Mouse (Mus musculus): ENCODE measurements at regions not wholly inside any gene's neighbourhood (a gene's known extent, or its start where the extent isn't known, plus 50 kb on each side); places are given as distances from the start of the nearest gene placed in this dataset.
"Not testable (repeated sequence)": the region's sequence is repeated elsewhere in the genome, so short reads cannot be mapped to it uniquely, and the experiment has no call there.

- DNase-seq, result no peak
These were observed 302.1 kb upstream of the 3110018I06Rik start for GRCm38 (mm10) chr12:107186361-107186760.

- no peak for DNase-seq
These were observed 300.4 kb upstream of the 3110018I06Rik start for GRCm38 (mm10) chr12:107188055-107188454.

GRCm38 (mm10) chr12:107198389-107199018 lies 289.9 kb upstream of the 3110018I06Rik start:
- no peak for DNase-seq

GRCm38 (mm10) chr12:107200903-107201302 lies 287.5 kb upstream of the 3110018I06Rik start:
- no peak for DNase-seq

- DNase-seq, result not testable (repeated sequence)
These were observed 279.6 kb upstream of the 3110018I06Rik start for GRCm38 (mm10) chr12:107208826-107209225.

GRCm38 (mm10) chr12:107212826-107213225 lies 275.6 kb upstream of the 3110018I06Rik start:
- DNase-seq, result no peak

GRCm38 (mm10) chr12:107216119-107216518 lies 272.3 kb upstream of the 3110018I06Rik start:
- DNase-seq, result no peak

GRCm38 (mm10) chr12:107221276-107221970 lies 267.0 kb upstream of the 3110018I06Rik start:
- no peak for DNase-seq

GRCm38 (mm10) chr12:107222106-107222505 lies 266.3 kb upstream of the 3110018I06Rik start:
- no peak for DNase-seq

GRCm38 (mm10) chr12:107230097-107230496 lies 258.3 kb upstream of the 3110018I06Rik start:
- DNase-seq, result no peak

- no peak for DNase-seq
These were observed 256.8 kb upstream of the 3110018I06Rik start for GRCm38 (mm10) chr12:107231629-107232028.

- no peak for DNase-seq
These were observed 237.5 kb upstream of the 3110018I06Rik start for GRCm38 (mm10) chr12:107250747-107251470.

- DNase-seq, result no peak
These were observed 236.5 kb upstream of the 3110018I06Rik start for GRCm38 (mm10) chr12:107251981-107252380.

GRCm38 (mm10) chr12:107262076-107262475 lies 226.4 kb upstream of the 3110018I06Rik start:
- no peak for DNase-seq

- no peak for DNase-seq
These were observed 225.9 kb upstream of the 3110018I06Rik start for GRCm38 (mm10) chr12:107262516-107262915.

- no peak for DNase-seq
These were observed 221.7 kb upstream of the 3110018I06Rik start for GRCm38 (mm10) chr12:107266696-107267095.

GRCm38 (mm10) chr12:107285622-107286021 lies 202.8 kb upstream of the 3110018I06Rik start:
- peak; percentile 5 for DNase-seq

GRCm38 (mm10) chr12:107291377-107291776 lies 197.1 kb upstream of the 3110018I06Rik start:
- no peak for DNase-seq

- no peak for DNase-seq
These were observed 181.2 kb upstream of the 3110018I06Rik start for GRCm38 (mm10) chr12:107307094-107307740.

- DNase-seq, result no peak
These were observed 173.0 kb upstream of the 3110018I06Rik start for GRCm38 (mm10) chr12:107315446-107315845.

- DNase-seq, result no peak
These were observed 165.6 kb upstream of the 3110018I06Rik start for GRCm38 (mm10) chr12:107322861-107323260.

GRCm38 (mm10) chr12:107326101-107326500 lies 162.3 kb upstream of the 3110018I06Rik start:
- DNase-seq, result no peak

- no peak for DNase-seq
These were observed 161.2 kb upstream of the 3110018I06Rik start for GRCm38 (mm10) chr12:107327107-107327770.
